Mouse (Mus musculus) adrenal gland, postnatal 14 days (tissue): ENCODE measurements around the gene Ubn1. TPM values are rescaled to one million over a fixed set of nuclear protein-coding genes. Genes with fewer than 3 reads are reported as not detected.

ENCODE experiments used
- total RNA-seq: library from RNA; stranded (reverse); gene quantifications from 2 replicates; pipeline ENCODE4 v1.2.3, GENCODE M21; 2021

Ubn1 gene
- total RNA-seq, 1 experiment from 2014 or later = 37.2 TPM

Other genes starting within 250 kb of the Ubn1 start
- not detected in 2 replicates for gene 4930562C15Rik, start 214.6 kb upstream of the Ubn1 start, total RNA-seq
- gene Ubald1, start 169.7 kb upstream of the Ubn1 start, total RNA-seq = 36.9 and 40.8 TPM in 2 replicates
- 86.3 and 87.7 TPM in 2 replicates for gene Mgrn1, start 163.8 kb upstream of the Ubn1 start, total RNA-seq
- gene Nudt16l1, start 111.3 kb upstream of the Ubn1 start, total RNA-seq = 54.2 and 57.6 TPM in 2 replicates
- gene Anks3, start 85.9 kb upstream of the Ubn1 start, total RNA-seq = 35.1 and 39.4 TPM in 2 replicates
- not detected in 2 replicates for gene Sept12, start 52.2 kb upstream of the Ubn1 start, total RNA-seq
- gene Smim22, start 42.8 kb upstream of the Ubn1 start, total RNA-seq = not detected in 2 replicates
- 32.0 and 37.3 TPM in 2 replicates for gene Rogdi, start 36.5 kb upstream of the Ubn1 start, total RNA-seq
- gene Glyr1, start 194 bp upstream of the Ubn1 start, total RNA-seq = 86.6 and 89.9 TPM in 2 replicates
- gene Ppl, start 82.4 kb downstream of the Ubn1 start, total RNA-seq = 2.7 TPM in 2 replicates
- 0.07 and 0.19 TPM in 2 replicates for gene Sec14l5, start 97.1 kb downstream of the Ubn1 start, total RNA-seq
- 15.9 and 23.3 TPM in 2 replicates for gene Nagpa, start 154.0 kb downstream of the Ubn1 start, total RNA-seq
- gene AU021092, start 172.2 kb downstream of the Ubn1 start, total RNA-seq = 18.3 and 20.2 TPM in 2 replicates
- 29.5 and 32.8 TPM in 2 replicates for gene Alg1, start 183.6 kb downstream of the Ubn1 start, total RNA-seq
- 28.6 and 35.1 TPM in 2 replicates for gene Eef2kmt, start 205.9 kb downstream of the Ubn1 start, total RNA-seq